Mouse (Mus musculus) MEL (cell line): ENCODE measurements around the gene Ddost. TPM values are rescaled to one million over a fixed set of nuclear protein-coding genes. Genes with fewer than 3 reads are reported as not detected.

Experiments used
- DNase-seq: peaks from one replicate; pipeline ENCODE4 v3.0.0; 2011; ENCODE audit warnings: low read depth, low spot score
- H3K27ac ChIP-seq: 2 replicates; pipeline ENCODE4 v1.5.1; 2012; ENCODE audit warnings: low read depth, mild to moderate bottlenecking, control low read depth, low read length, moderate library complexity; ENCODE audit not compliant: control insufficient read depth
- H3K27me3 ChIP-seq, 2 experiments: fragments of 150-350 bp in 1 of 2; sonication (generic) in 1 of 2; 2 replicates each; pipeline ENCODE4 v1.6.1; 2012; ENCODE audit warnings: low read length in 2 of 2, mild to moderate bottlenecking in 2 of 2, improper control_type of control experiment in 1 of 2, moderate library complexity in 1 of 2; ENCODE audit not compliant: insufficient read depth in 2 of 2, control insufficient read depth in 1 of 2
- H3K36me3 ChIP-seq, 2 experiments: 2 replicates each; pipeline ENCODE4 v1.6.1; 2012 to 2014; ENCODE audit warnings: low read length in 2 of 2, improper control_type of control experiment in 1 of 2, inconsistent platforms in 1 of 2, mild to moderate bottlenecking in 1 of 2; ENCODE audit not compliant: insufficient read depth in 2 of 2, control insufficient read depth in 1 of 2
- H3K4me1 ChIP-seq, 2 experiments: fragments of 150-350 bp in 1 of 2; sonication (generic) in 1 of 2; 2 replicates each; pipeline ENCODE4 v1.6.1; 2012; ENCODE audit warnings: low read length in 2 of 2, improper control_type of control experiment in 1 of 2, mild to moderate bottlenecking in 1 of 2; ENCODE audit not compliant: insufficient read depth in 2 of 2, control insufficient read depth in 1 of 2
- H3K4me3 ChIP-seq, 2 experiments: fragments of 150-350 bp in 1 of 2; sonication (generic) in 1 of 2; 2 replicates each; pipeline ENCODE4 v1.5.1; 2012; ENCODE audit warnings: low read depth in 2 of 2, low read length in 2 of 2, mild to moderate bottlenecking in 2 of 2, moderate library complexity in 2 of 2, control low read depth in 1 of 2, improper control_type of control experiment in 1 of 2; ENCODE audit not compliant: control insufficient read depth in 1 of 2, insufficient read depth in 1 of 2
- H3K79me2 ChIP-seq: 2 replicates; pipeline ENCODE4 v1.6.1; 2012; ENCODE audit warnings: mild to moderate bottlenecking, low read length, moderate library complexity; ENCODE audit not compliant: control insufficient read depth, poor library complexity, insufficient read depth
- H3K9ac ChIP-seq: 2 replicates; pipeline ENCODE4 v1.6.1; 2012; ENCODE audit warnings: low read depth, mild to moderate bottlenecking, control low read depth, low read length, moderate library complexity; ENCODE audit not compliant: control insufficient read depth, poor library complexity, severe bottlenecking
- H3K9me3 ChIP-seq: fragments of 150-350 bp; sonication (generic); replicated peaks from 2 replicates; pipeline ENCODE4 v1.6.1; 2012; ENCODE audit warnings: mild to moderate bottlenecking, low read length, improper control_type of control experiment, moderate library complexity; ENCODE audit not compliant: insufficient read depth
- CHD1 ChIP-seq: IDR thresholded peaks from 2 replicates; pipeline ENCODE4 v1.6.1; 2012; ENCODE audit warnings: low read depth, mild to moderate bottlenecking, inconsistent platforms, low read length, improper control_type of control experiment
- CHD2 ChIP-seq: IDR thresholded peaks from 2 replicates; pipeline ENCODE4 v1.6.1; 2011; ENCODE audit warnings: low read length, improper control_type of control experiment
- E2F4 ChIP-seq: IDR thresholded peaks from 2 replicates; pipeline ENCODE4 v1.6.1; 2011; ENCODE audit warnings: low read depth, low read length, improper control_type of control experiment, borderline replicate concordance
- EP300 ChIP-seq, 2 experiments: IDR thresholded peaks; 2 replicates each; pipeline ENCODE4 v1.6.1; 2011; ENCODE audit warnings: improper control_type of control experiment in 2 of 2, low read length in 2 of 2, low read depth in 1 of 2, mild to moderate bottlenecking in 1 of 2
- HCFC1 ChIP-seq: IDR thresholded peaks from 2 replicates; pipeline ENCODE4 v1.6.1; 2012; ENCODE audit warnings: low read depth, mild to moderate bottlenecking, inconsistent platforms, low read length, improper control_type of control experiment, moderate library complexity
- MAFK ChIP-seq: IDR thresholded peaks from 2 replicates; pipeline ENCODE4 v1.6.1; 2011; ENCODE audit warnings: low read depth, mild to moderate bottlenecking, low read length, improper control_type of control experiment, borderline replicate concordance
- MAZ ChIP-seq: IDR thresholded peaks from 2 replicates; pipeline ENCODE4 v1.6.1; 2012; ENCODE audit warnings: low read depth, mild to moderate bottlenecking, inconsistent platforms, low read length, improper control_type of control experiment
- POLR2A ChIP-seq, 2 experiments: IDR thresholded peaks; 2 replicates each; pipeline ENCODE4 v1.6.1; 2011 to 2012; ENCODE audit warnings: low read length in 2 of 2, mild to moderate bottlenecking in 2 of 2, control low read depth in 1 of 2, improper control_type of control experiment in 1 of 2, low read depth in 1 of 2, moderate library complexity in 1 of 2; ENCODE audit not compliant: control insufficient read depth in 1 of 2, insufficient read depth in 1 of 2, poor library complexity in 1 of 2
- POLR2AphosphoS2 ChIP-seq: IDR thresholded peaks from 2 replicates; pipeline ENCODE4 v1.6.1; 2011; ENCODE audit warnings: low read length, improper control_type of control experiment
- RCOR1 ChIP-seq: IDR thresholded peaks from 2 replicates; pipeline ENCODE4 v1.6.1; 2012; ENCODE audit warnings: low read depth, mild to moderate bottlenecking, inconsistent platforms, low read length, improper control_type of control experiment
- SMC3 ChIP-seq: IDR thresholded peaks from 2 replicates; pipeline ENCODE4 v1.6.1; 2011; ENCODE audit warnings: low read depth, low read length, improper control_type of control experiment
- TAL1 ChIP-seq: IDR thresholded peaks from 2 replicates; pipeline ENCODE4 v1.6.1; 2012; ENCODE audit warnings: mild to moderate bottlenecking, inconsistent platforms, low read length, moderate library complexity, mixed read lengths
- TBP ChIP-seq: IDR thresholded peaks from 2 replicates; pipeline ENCODE4 v1.8.0; 2011; ENCODE audit warnings: low read depth, low read length, improper control_type of control experiment
- TCF12 ChIP-seq: IDR thresholded peaks from 2 replicates; pipeline ENCODE4 v1.6.1; 2014; ENCODE audit warnings: low read depth, mild to moderate bottlenecking, inconsistent platforms, low read length, improper control_type of control experiment, moderate library complexity
- USF1 ChIP-seq: IDR thresholded peaks from 2 replicates; pipeline ENCODE4 v1.6.1; 2014; ENCODE audit warnings: low read depth, mild to moderate bottlenecking, inconsistent platforms, low read length, improper control_type of control experiment, moderate library complexity
- ZKSCAN1 ChIP-seq: IDR thresholded peaks from 2 replicates; pipeline ENCODE4 v1.6.1; 2012; ENCODE audit warnings: low read depth, mild to moderate bottlenecking, inconsistent platforms, low read length, improper control_type of control experiment, moderate library complexity
- polyA plus RNA-seq, 2 experiments: library from polyadenylated mRNA; stranded (reverse) in 1 of 2; unstranded in 1 of 2; fragments of >175 nt in 1 of 2; fragments of >200 nt in 1 of 2; gene quantifications; 2 replicates each; pipeline versions ENCODE4 v1.2.1 to v1.2.4; 2012; ENCODE audit warnings: low replicate concordance in 2 of 2, low read depth in 1 of 2; ENCODE audit not compliant: insufficient read length in 2 of 2, insufficient read depth in 1 of 2, missing spikeins in 1 of 2
- total RNA-seq: library from RNA; depleted of rRNA; stranded (reverse); fragments of 300-350 nt; gene quantifications from 2 replicates; pipeline ENCODE4 v1.2.3, GENCODE M21; 2012; rRNA removed

The Ddost gene
- total and polyA plus RNA-seq, 3 experiments = 68.9 to 402 (median 283) TPM

GRCm38 (mm10) chr4:138361370-138361821 lies 56.9 kb downstream of the Ddost start:
- no peak for TF ChIP-seq MAZ
- TF ChIP-seq CHD2 = no peak
- TF ChIP-seq TCF12 = no peak
- TF ChIP-seq ZKSCAN1 = no peak
- no peak for TF ChIP-seq TBP
- no peak for TF ChIP-seq HCFC1
- TF ChIP-seq RCOR1 = no peak
- TF ChIP-seq POLR2AphosphoS2 = no peak
- TF ChIP-seq TAL1 = no peak
- TF ChIP-seq USF1 = no peak
- TF ChIP-seq MAFK = no peak
- no peak for TF ChIP-seq E2F4
- no peak for TF ChIP-seq SMC3
- TF ChIP-seq EP300 (IDR thresholded peaks at IDR 0.05; ENCODE audit: low read depth in 1 of 2, low read length in 2 of 2) = no peak
- no peak for TF ChIP-seq CHD1
- TF ChIP-seq POLR2A (IDR thresholded peaks at IDR 0.05; ENCODE audit: control insufficient read depth in 1 of 2, insufficient read depth in 1 of 2, low read depth in 1 of 2, low read length in 2 of 2, poor library complexity in 1 of 2) = no peak
- TF ChIP-seq, all 39 proteins: peak for 0
- H3K4me1 ChIP-seq = no peaks in the 10 kb centered on the region
- no peaks in the 10 kb centered on the region for H3K36me3 ChIP-seq
- H3K79me2 ChIP-seq = no peaks in the 10 kb centered on the region
- no peak overlapping the region for H3K4me3 ChIP-seq
- H3K27me3 ChIP-seq = no peaks in the 10 kb centered on the region
- no peak for DNase-seq
- H3K9me3 ChIP-seq = no peaks in the 10 kb centered on the region
- H3K27ac ChIP-seq = no peak overlapping the region
- H3K9ac ChIP-seq = no peak overlapping the region

Other genes with a start within 250 kb of the Ddost start
- gene Hp1bp3, start 88.4 kb upstream of the Ddost start, total RNA-seq = 39.1 and 45.1 TPM in 2 replicates
- gene Hp1bp3, start 88.4 kb upstream of the Ddost start, polyA plus RNA-seq = 10 to 100 TPM in 1 of 2 experiments, not detected in 1; 74.0 TPM
- gene Sh2d5, start 54.3 kb upstream of the Ddost start, total RNA-seq = 1.3 and 2.0 TPM in 2 replicates
- gene Sh2d5, start 54.3 kb upstream of the Ddost start, polyA plus RNA-seq = 1 to 10 TPM in 1 of 2 experiments, not detected in 1; 2.8 TPM
- 0.23 and 0.54 TPM in 2 replicates for gene Kif17, start 54.3 kb upstream of the Ddost start, total RNA-seq
- gene Kif17, start 54.3 kb upstream of the Ddost start, polyA plus RNA-seq = 1 to 10 TPM in 1 of 2 experiments, not detected in 1; 2.5 TPM
- 14.0 and 21.2 TPM in 2 replicates for gene Pink1, start 21.6 kb downstream of the Ddost start, total RNA-seq
- 10 to 100 TPM in 1 of 2 experiments, not detected in 1; 22.1 TPM for gene Pink1, start 21.6 kb downstream of the Ddost start, polyA plus RNA-seq
- 10.7 and 12.4 TPM in 2 replicates for gene Cda, start 63.3 kb downstream of the Ddost start, total RNA-seq
- 10 to 100 TPM in 1 of 2 experiments, not detected in 1; 26.1 TPM for gene Cda, start 63.3 kb downstream of the Ddost start, polyA plus RNA-seq
- not detected in 2 replicates for gene Fam43b, start 91.8 kb downstream of the Ddost start, total RNA-seq
- gene Fam43b, start 91.8 kb downstream of the Ddost start, polyA plus RNA-seq = not detected
- 26.9 and 31.9 TPM in 2 replicates for gene Mul1, start 129.9 kb downstream of the Ddost start, total RNA-seq
- gene Mul1, start 129.9 kb downstream of the Ddost start, polyA plus RNA-seq = 10 to 100 TPM in 1 of 2 experiments, not detected in 1; 31.3 TPM
- not detected in 2 replicates for gene Camk2n1, start 149.6 kb downstream of the Ddost start, total RNA-seq
- under 1 TPM in 1 of 2 experiments, not detected in 1; 0.10 TPM for gene Camk2n1, start 149.6 kb downstream of the Ddost start, polyA plus RNA-seq